Mouse (Mus musculus): ENCODE data around the gene Apol7a.
"Not testable (repeated sequence)": the region's sequence is repeated elsewhere in the genome, so short reads cannot be mapped to it uniquely, and the experiment has no call there.

- not testable (repeated sequence) for TF ChIP-seq POLR2A (IDR thresholded peaks at IDR 0.05; ENCODE audit: borderline replicate concordance, extremely low read depth, insufficient read depth, insufficient read length, poor library complexity, severe bottlenecking); CTCF (IDR thresholded peaks at IDR 0.05; ENCODE audit: borderline replicate concordance, extremely low read depth, insufficient read depth, insufficient read length)
Measured at GRCm38 (mm10) chr15:77393832-77394231, 5.1 kb downstream of the Apol7a start.

All from brain, embryonic 14.5 days (tissue).